Mouse (Mus musculus) effector memory CD4-positive, alpha-beta T cell, adult 5 months (primary cell): ENCODE data around the gene Calhm2. TPM values are rescaled to one million over a fixed set of nuclear protein-coding genes. Genes with fewer than 3 reads are reported as not detected.

Experiments used
- polyA plus RNA-seq: library from polyadenylated mRNA; unstranded; fragments of 100-300 nt; shearing (Covaris generic); gene quantifications from one replicate; pipeline ENCODE4 v1.2.1, GENCODE M21; 2017

Calhm2 gene
- 5.1 TPM for polyA plus RNA-seq

GRCm38 (mm10) chr19:47137771-47138421, at the start of gene Calhm2:
Calhm2 (minus strand) TSS chr19:47138294.

GRCm38 (mm10) chr19:47178431-47179271, 40.6 kb upstream of the Calhm2 start, which contains the start of gene Neurl1a:
Neurl1a (plus strand) TSS chr19:47178820.

GRCm38 (mm10) chr19:47157664-47158063, 19.6 kb upstream of the Calhm2 start, which contains the start of gene Calhm3:
Calhm3 (minus strand) TSS chr19:47157764.

GRCm38 (mm10) chr19:47144154-47144553, 6.1 kb upstream of the Calhm2 start, which contains the start of gene Calhm1:
Calhm1 (minus strand) TSS chr19:47144254.

GRCm38 (mm10) chr19:47090550-47091156, 47.4 kb downstream of the Calhm2 start, which contains the start of the genes Usmg5 and Pdcd11:
Usmg5 (minus strand) TSS chr19:47090647.
Pdcd11 (plus strand) TSS chr19:47090768.

GRCm38 (mm10) chr19:47067096-47067882, 70.8 kb downstream of the Calhm2 start, which contains the start of gene Taf5:
Taf5 (plus strand) TSS chr19:47067746.

Other genes starting within 250 kb of the Calhm2 start
- not detected for gene Ina, start 123.6 kb downstream of the Calhm2 start, polyA plus RNA-seq
- 84.9 TPM for gene Nt5c2, start 123.1 kb downstream of the Calhm2 start, polyA plus RNA-seq
- 32.6 TPM for gene Pcgf6, start 87.4 kb downstream of the Calhm2 start, polyA plus RNA-seq
- gene Taf5, start 70.5 kb downstream of the Calhm2 start, polyA plus RNA-seq, result 33.3 TPM
- gene Usmg5, start 47.6 kb downstream of the Calhm2 start, polyA plus RNA-seq, result 838 TPM
- 19.1 TPM for gene Pdcd11, start 47.5 kb downstream of the Calhm2 start, polyA plus RNA-seq
- not detected for gene Calhm1, start 6.0 kb upstream of the Calhm2 start, polyA plus RNA-seq
- not detected for gene Calhm3, start 19.5 kb upstream of the Calhm2 start, polyA plus RNA-seq
- 0.15 TPM for gene Neurl1a, start 40.5 kb upstream of the Calhm2 start, polyA plus RNA-seq